Mouse (Mus musculus): ENCODE data around the gene Smox.

DNA sequence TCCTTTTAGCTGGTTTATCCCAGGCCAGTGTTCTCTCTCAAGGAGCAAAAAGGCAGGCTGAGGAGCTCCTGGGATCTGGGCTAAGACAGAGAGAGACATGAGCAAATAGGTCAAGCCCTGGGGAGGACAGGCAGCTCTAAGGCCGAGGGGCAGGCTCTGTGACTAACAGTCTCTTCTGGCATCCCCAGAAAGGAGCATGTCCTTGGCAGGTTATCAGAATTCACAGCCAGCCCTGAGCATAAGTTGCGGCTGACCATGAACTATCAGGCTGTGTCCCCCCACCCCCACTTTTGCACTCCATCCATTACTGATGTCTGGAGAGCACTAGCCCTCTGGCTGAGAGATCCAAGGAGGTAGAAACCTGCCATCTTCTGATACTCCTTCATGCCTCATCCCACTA, 59.6 kb downstream of the Smox start:
- no peak for TF ChIP-seq CTCF (IDR thresholded peaks at IDR 0.05; ENCODE audit: control insufficient read depth, insufficient read depth, low read length)
- no peak for TF ChIP-seq POLR2A (IDR thresholded peaks at IDR 0.05; ENCODE audit: borderline replicate concordance, control insufficient read depth, low read depth, low read length)

Measured in bone marrow, adult 2 months (tissue).